Mouse (Mus musculus) CH12.LX (cell line): ENCODE measurements at regions not wholly inside any gene's neighbourhood (a gene's known extent, or its start where the extent isn't known, plus 50 kb on each side); places are given as distances from the start of the nearest gene placed in this dataset.

Source experiments
- DNase-seq: peaks from one replicate; pipeline ENCODE4 v3.0.0-alpha.2; 2013; ENCODE audit errors: extremely low read depth
- H3K27ac ChIP-seq: 2 replicates; pipeline ENCODE4 v1.5.1; 2012; ENCODE audit warnings: low read depth, mild to moderate bottlenecking, control low read depth, moderate library complexity; ENCODE audit not compliant: insufficient read depth
- H3K27me3 ChIP-seq: replicated peaks from 2 replicates; pipeline ENCODE3; 2012; ENCODE audit warnings: inconsistent platforms
- H3K36me3 ChIP-seq, 2 experiments: replicated peaks in 1 of 2; 2 replicates each; pipeline versions ENCODE3 to v1.6.1; 2012; ENCODE audit warnings: inconsistent platforms in 1 of 2, low read length in 1 of 2, mild to moderate bottlenecking in 1 of 2, mixed read lengths in 1 of 2, moderate library complexity in 1 of 2; ENCODE audit not compliant: control insufficient read depth in 1 of 2, insufficient read depth in 1 of 2
- H3K4me1 ChIP-seq, 2 experiments: 2 replicates each; pipeline ENCODE4 v1.6.1; 2012; ENCODE audit warnings: inconsistent platforms in 1 of 2, moderate library complexity in 1 of 2; ENCODE audit not compliant: insufficient read depth in 2 of 2, control insufficient read depth in 1 of 2
- H3K4me2 ChIP-seq: 2 replicates; pipeline ENCODE4 v1.6.1; 2012; ENCODE audit warnings: low read depth, mild to moderate bottlenecking, control low read depth; ENCODE audit not compliant: poor library complexity, insufficient read depth, severe bottlenecking
- H3K4me3 ChIP-seq, 3 experiments: fragments of 150-350 bp in 1 of 3; sonication (generic) in 1 of 3; replicated peaks in 1 of 3; 2 replicates each; pipeline versions ENCODE3 to v1.5.1; 2011 to 2012; ENCODE audit warnings: low read depth in 2 of 3, low read length in 2 of 3, mild to moderate bottlenecking in 2 of 3, moderate library complexity in 2 of 3, control low read depth in 1 of 3, improper control_type of control experiment in 1 of 3, inconsistent platforms in 1 of 3, mixed read lengths in 1 of 3; ENCODE audit not compliant: poor library complexity in 1 of 3
- H3K79me2 ChIP-seq: replicated peaks from 2 replicates; pipeline ENCODE4 v1.6.1; 2012; ENCODE audit warnings: mild to moderate bottlenecking, moderate library complexity; ENCODE audit not compliant: control insufficient read depth, poor library complexity, insufficient read depth, severe bottlenecking; ENCODE audit errors: extremely low read depth
- H3K9ac ChIP-seq: 2 replicates; pipeline ENCODE4 v1.6.1; 2012; ENCODE audit warnings: low read depth, mild to moderate bottlenecking, control low read depth, moderate library complexity; ENCODE audit not compliant: insufficient read depth
- H3K9me3 ChIP-seq: replicated peaks from 2 replicates; pipeline ENCODE3; 2012; ENCODE audit warnings: low read length, inconsistent platforms, mixed read lengths
- BHLHE40 ChIP-seq: IDR thresholded peaks from 2 replicates; pipeline ENCODE4 v1.6.1; 2011; ENCODE audit warnings: mild to moderate bottlenecking, low read depth, low read length, improper control_type of control experiment
- ETS1 ChIP-seq: conservative IDR thresholded peaks from 2 replicates; pipeline ENCODE4 v1.6.1; 2012; ENCODE audit warnings: low read depth, mild to moderate bottlenecking, inconsistent platforms, low read length, improper control_type of control experiment, moderate library complexity
- JUND ChIP-seq: conservative IDR thresholded peaks from 2 replicates; pipeline ENCODE4 v1.6.1; 2011; ENCODE audit warnings: low read depth, low read length, improper control_type of control experiment
- MYC ChIP-seq: IDR thresholded peaks from 2 replicates; pipeline ENCODE4 v1.6.1; 2011; ENCODE audit warnings: low read depth, mild to moderate bottlenecking, improper control_type of control experiment, low read length
- RAD21 ChIP-seq: IDR thresholded peaks from 2 replicates; pipeline ENCODE4 v1.6.1; 2011; ENCODE audit warnings: low read depth, mild to moderate bottlenecking, low read length, improper control_type of control experiment, moderate library complexity
- TCF12 ChIP-seq: IDR thresholded peaks from 2 replicates; pipeline ENCODE4 v1.6.1; 2014; ENCODE audit warnings: low read depth, mild to moderate bottlenecking, inconsistent platforms, low read length, improper control_type of control experiment
- dilution Hi-C: fragments of 300-500 bp; cut with MboI; formaldehyde crosslinking; loops from 2 replicates; pipeline ENCODE4 v1.14.3; 2020; ENCODE audit warnings: low sequenced_read_pairs; ENCODE audit not compliant: extremely low pct_unique_long_range_greater_than_20kb, extremely low pct_ligation_motif_present
- in situ Hi-C: fragments of 300-500 bp; cut with MboI; formaldehyde crosslinking; loops from 3 replicates; pipeline ENCODE4 v1.14.3; 2019; ENCODE audit warnings: low sequenced_read_pairs, low pct_ligation_motif_present, low pct_unique_long_range_greater_than_20kb, mixed read lengths

DNA sequence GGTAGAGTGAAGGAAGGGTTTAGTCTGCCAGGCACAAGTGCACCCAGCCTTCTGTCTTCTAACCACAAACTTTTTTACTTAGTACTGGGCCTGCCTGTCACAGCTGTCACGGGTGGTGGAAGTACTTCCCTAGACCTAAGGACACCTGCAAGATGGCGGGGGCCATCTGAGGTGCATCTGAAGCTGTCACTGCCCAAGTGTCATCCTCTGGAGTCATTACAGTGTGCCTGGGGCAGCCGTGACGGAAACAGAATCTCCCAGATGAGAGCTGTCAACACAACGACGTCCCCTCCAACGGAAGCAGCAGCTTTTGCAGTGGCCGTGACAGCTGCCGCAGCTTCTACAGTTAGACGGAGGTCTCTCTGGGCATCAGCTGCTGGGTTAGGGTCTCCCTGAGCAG is 53.1 kb upstream of the Jdp2 start:
- Histone ChIP-seq H3K79me2 (no peaks in the 10 kb centered on the region), H3K9me3 (no peaks in the 10 kb centered on the region), H3K27ac (no peak overlapping the region), H3K4me3 (no peak overlapping the region), H3K4me2 (no peak overlapping the region), H3K9ac (no peak overlapping the region), H3K4me1 (peaks cover 7 to 33% of the 10 kb centered on the region in 2 experiments), H3K27me3 (no peaks in the 10 kb centered on the region), H3K36me3 (peaks cover 0 to 8% of the 10 kb centered on the region in 2 experiments)
- TF ChIP-seq MYC (no peak), RAD21 (no peak), BHLHE40 (0 out of 2 replicates have a peak, but pooled peaks have one; percentile 9), ETS1 (0 out of 2 replicates have a peak, but pooled peaks have one; percentile 23), TCF12 (peak; percentile 46; the same call in 1 of the 2 replicates)
- dilution Hi-C loops: no loop called here
- in situ Hi-C loops: no loop called here
- DNase-seq: peak; percentile 55

- H3K79me2 ChIP-seq: no peaks in the 10 kb centered on the region
- dilution Hi-C loops: no loop called here
- no peak for TF ChIP-seq JUND
These were observed 50.8 kb upstream of the Jdp2 start for GRCm38 (mm10) chr12:85548076-85548475.

More at GRCm38 (mm10) chr12:85548076-85548475, 50.8 kb upstream of the Jdp2 start:
- Histone ChIP-seq H3K9ac (no peak overlapping the region), H3K9me3 (no peaks in the 10 kb centered on the region), H3K27ac (no peak overlapping the region), H3K4me3 (no peak overlapping the region), H3K27me3 (no peaks in the 10 kb centered on the region), H3K4me1 (peaks cover 7 to 25% of the 10 kb centered on the region in 2 experiments), H3K4me2 (no peak overlapping the region), H3K36me3 (no peaks in the 10 kb centered on the region)
- DNase-seq: no peak
- in situ Hi-C loops: no loop called here
